Mouse (Mus musculus): Measurements from ENCODE around the gene Maml3.
A peak's percentile ranks its signal among the peaks of the same experiment; 100 is the strongest.

The Maml3 gene

GRCm38 (mm10) chr3:51712382-51712781, 392.5 kb downstream of the Maml3 start:
- no peak for DNase-seq (ENCODE audit: low read depth)

DNA sequence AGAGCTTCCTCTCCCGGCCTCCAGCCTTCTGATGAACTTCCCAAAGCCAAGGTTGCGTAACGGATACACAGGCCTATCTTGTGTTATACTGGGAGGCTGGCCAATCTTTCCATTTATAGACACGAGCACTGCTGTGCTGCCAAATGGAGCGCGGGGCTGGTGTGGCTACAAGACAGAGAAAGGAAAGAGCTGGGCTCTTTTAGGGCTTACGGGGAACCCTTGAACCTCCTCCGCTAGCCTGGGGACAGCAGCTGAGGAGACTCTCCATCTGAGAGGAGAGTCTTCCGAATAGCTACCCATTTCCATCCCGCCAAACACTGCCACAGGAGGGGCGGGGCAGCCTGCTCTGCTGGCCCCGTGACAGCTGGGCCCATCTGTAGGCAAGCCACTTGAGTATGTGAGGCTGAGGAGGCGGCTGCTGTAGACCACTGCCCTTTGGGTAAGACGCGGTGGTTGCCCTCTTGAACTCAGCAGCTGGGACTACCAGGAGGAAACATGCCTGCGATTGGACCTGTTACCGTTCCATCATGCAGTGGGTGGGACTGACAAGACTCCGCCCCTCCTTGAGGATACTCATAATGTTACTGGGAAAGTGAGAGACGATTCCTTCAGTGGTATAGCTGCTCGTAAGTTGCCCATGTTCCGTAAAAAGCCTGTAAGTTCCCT, 396.0 kb downstream of the Maml3 start:
- DNase-seq (ENCODE audit: low read depth), result no peak

GRCm38 (mm10) chr3:51708375-51708745, 396.5 kb downstream of the Maml3 start:
- no peak for DNase-seq (ENCODE audit: low read depth)

- peak; percentile 64 for DNase-seq (ENCODE audit: low read depth)
Observed at GRCm38 (mm10) chr3:51705220-51705619, 399.7 kb downstream of the Maml3 start.

DNA sequence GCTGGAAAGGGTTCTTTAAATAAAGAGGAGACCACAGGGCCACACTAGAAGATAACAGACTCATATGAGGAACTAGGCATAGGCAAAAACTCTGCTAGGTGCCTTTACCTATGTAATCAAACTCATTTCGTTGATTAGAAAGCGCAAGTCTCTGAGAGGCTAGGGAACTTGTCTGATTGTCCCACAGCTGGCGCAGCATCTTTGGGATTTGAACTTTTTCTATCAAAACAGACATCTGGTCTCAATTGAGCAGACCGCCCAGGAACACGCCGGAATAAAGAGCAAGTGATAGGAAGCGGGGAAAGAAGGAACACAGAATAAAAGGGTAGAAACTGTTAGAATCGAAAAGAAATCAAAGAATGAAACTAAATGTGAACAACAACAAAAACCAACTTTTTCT, 401.4 kb downstream of the Maml3 start:
- DNase-seq (ENCODE audit: low read depth), result no peak

DNA sequence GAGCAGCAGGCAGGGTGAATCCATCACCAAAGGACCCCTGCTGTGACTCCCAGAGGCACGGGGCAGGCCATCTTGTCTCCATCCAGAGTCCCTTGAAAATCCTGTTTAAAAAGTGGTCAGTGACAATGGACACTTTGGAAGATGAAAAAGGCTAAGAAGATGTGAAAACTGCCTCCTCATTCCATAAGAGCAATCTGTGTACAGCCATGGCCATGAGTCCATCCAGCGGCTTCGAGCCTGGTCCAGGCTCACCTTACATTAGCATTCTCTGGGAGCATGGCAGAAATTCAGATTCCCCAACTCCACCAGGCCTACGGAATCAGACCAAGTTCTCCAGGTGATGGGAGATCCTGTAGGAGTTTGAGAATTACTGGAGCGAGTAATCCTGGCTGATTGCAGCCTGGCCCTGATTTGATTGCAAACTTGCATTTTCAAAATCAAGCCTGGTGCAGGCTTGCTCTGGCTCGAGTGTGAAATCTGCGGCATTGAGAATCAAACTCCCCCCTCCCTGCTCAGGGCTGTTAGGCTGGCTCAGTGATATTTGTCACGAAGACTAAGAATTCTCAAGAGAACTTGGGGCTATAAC, 402.1 kb downstream of the Maml3 start:
- no peak for DNase-seq (ENCODE audit: low read depth)

- no peak for DNase-seq (ENCODE audit: low read depth)
Observed at GRCm38 (mm10) chr3:51701950-51702349, 402.9 kb downstream of the Maml3 start.

DNA sequence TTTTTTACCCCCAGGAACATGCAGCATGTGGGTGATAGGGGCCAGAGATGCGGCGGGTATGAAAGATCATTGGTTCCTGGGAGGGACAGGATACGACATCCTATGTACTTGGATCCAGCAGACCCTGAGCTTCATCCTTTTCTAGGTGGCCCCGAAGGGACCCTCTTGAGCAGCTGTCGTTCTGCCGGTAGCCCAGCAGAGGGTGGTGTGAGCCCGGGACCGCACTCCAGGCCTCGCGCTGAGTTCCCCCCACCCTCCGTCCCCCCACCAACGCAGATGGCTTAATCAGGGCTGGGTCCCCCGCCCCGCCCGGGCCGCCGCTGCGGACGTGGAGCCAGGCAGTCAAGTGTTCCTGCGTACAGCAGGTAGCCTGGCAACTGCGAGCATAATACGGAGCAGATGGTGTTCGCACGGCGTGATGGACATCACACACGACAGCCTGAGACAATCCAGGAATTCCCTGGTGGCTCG, 403.6 kb downstream of the Maml3 start:
- peak; percentile 77 for DNase-seq (ENCODE audit: low read depth)

GRCm38 (mm10) chr3:51700731-51701280, 404.1 kb downstream of the Maml3 start:
- no peak for DNase-seq (ENCODE audit: low read depth)

GRCm38 (mm10) chr3:51700123-51700522, 404.8 kb downstream of the Maml3 start:
- no peak for DNase-seq (ENCODE audit: low read depth)

- DNase-seq (ENCODE audit: low read depth), result no peak
Observed at GRCm38 (mm10) chr3:51697931-51698330, 406.9 kb downstream of the Maml3 start.

DNA sequence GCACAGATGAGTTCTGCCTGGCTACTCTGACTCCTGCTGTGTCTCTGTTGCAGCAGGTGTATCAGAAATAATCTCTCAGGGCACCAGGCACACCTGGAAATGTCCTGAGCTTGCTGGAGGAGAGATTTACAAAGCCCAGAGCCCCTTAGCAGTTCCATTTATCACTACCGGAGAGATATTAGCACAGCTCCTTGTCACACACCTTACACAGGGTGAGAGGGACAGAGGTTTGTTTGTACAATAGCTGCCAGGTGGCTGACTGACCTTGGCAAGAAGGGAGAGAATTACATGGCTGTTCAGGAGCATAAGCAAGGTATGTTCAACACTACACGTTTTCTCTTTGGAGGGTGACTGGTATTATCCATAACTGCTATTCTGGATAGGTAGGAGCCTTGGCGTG, 409.2 kb downstream of the Maml3 start:
- DNase-seq (ENCODE audit: low read depth), result no peak

DNA sequence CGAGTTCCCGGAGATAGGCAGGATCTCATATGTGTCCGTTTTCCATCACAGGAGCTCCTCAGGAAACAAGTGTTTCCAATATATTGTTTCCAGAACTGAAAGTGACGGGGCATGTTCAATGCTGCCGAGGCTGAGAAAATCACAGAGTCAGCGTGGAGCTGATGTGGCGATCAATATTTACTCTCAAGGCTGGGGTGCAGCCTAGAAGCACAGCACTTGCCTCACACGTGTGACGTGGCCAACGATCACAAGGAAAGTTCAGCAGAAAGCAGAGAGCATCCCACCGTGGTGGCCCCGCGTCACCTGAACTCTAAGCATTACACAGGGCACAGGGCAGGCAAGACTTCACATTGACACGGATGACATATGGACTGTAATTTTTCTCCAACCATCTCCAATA, 410.3 kb downstream of the Maml3 start:
- no peak for DNase-seq (ENCODE audit: low read depth)

DNA sequence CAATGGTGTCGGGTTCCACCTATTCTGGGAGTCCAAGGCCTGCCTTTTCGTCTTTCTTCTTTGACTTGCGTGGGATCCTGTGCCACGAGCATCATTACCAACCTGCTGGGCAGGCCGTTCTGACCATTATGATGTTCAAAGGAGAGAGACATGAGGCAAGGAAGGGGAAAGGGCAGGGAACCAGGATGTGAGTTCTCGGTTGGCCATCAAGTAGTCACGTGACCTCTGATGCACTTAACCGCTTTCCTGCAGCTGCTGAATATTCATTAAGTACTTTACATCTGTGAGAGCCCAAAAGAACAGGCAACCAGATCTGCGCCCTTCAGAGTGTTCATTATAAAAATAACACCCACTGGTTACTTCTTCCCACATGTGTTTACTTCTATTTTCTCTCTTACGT, 411.7 kb downstream of the Maml3 start:
- DNase-seq (ENCODE audit: low read depth), result no peak

DNA sequence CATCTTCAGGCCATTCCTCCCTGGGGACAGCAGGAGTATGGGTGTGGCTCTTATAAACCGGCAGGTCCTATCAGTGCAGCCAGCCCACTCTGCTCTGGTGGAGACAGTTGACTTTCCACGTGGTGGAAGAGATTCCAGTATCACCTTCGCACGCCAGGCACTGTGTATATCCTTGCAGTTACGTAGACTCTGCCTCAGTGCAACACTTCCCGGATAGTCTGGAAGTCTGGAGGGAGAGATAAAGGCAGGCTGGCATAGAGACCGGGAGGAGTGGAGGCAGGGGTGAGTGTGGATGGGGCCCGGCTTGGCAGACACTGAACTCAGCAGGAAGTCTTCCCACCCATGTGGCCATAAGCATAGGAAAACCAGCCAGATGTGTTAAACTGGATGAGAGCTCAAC, 416.2 kb downstream of the Maml3 start:
- DNase-seq (ENCODE audit: low read depth), result no peak

DNA sequence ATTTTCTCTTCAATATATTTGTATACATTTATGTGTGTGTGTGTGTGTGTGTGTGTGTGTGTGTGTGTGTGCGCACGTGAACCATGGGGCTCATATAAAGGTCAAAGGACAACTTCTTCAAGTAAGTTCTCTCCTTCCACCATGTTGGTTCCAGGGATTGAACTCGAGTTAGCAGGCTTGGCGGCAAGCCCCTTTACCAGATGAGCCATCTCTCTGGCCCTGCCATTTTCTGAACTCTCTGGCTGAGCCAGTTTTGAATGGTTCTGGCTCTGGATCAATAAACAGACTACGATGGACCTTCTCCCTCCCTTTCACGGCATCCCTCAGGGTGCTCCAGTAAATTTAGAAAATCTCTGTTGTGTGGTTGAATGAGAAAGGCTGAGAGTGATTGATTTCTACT, 418.1 kb downstream of the Maml3 start:
- no peak for DNase-seq (ENCODE audit: low read depth)

DNA sequence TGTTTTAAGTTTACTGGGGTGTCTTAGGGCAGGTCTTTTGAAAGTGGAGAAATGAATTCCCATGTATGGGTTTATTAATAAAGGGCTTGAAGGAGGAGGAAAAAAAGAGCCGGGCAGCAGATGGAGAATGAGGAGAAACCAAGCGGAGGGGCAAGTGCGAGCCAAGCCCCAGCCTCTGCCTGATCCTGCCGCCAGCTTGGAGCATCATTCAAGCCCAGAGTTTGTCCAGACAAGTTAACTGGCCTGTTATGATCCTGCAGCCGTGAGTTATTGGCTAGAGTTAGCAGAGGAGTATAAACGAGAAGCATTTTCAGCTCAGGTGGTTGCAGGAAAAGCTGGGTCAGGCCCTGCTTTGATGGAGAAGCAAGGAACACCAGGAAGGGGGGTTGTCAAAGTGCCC, 418.6 kb downstream of the Maml3 start:
- no peak for DNase-seq (ENCODE audit: low read depth)

DNA sequence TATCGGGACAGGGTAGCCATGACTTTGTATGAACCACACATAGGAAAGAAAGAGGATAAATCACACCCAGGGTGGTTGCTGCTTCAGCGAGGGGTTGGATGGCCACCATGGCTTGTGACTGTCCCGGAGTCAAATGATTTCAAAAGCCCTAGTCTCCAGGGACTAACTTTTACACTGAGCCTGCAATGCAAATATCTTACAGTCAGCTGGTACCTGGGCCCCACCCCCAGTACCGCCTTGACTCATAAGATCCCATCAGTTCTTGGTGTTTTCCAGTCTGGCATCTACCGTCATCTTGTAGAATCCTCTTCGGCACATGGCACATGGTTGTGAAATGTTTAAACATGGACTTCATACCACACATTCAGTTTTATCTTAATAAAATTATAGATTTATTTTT, 419.3 kb downstream of the Maml3 start:
- no peak for DNase-seq (ENCODE audit: low read depth)

GRCm38 (mm10) chr3:51674963-51675362, 429.9 kb downstream of the Maml3 start:
- DNase-seq (ENCODE audit: low read depth), result no peak

- peak; percentile 48 for DNase-seq (ENCODE audit: low read depth)
Observed at GRCm38 (mm10) chr3:51673408-51674086, 431.3 kb downstream of the Maml3 start.

GRCm38 (mm10) chr3:51672631-51673030, 432.2 kb downstream of the Maml3 start:
- DNase-seq (ENCODE audit: low read depth), result no peak

- DNase-seq (ENCODE audit: low read depth), result no peak
Observed at GRCm38 (mm10) chr3:51671071-51671469, 433.8 kb downstream of the Maml3 start.

GRCm38 (mm10) chr3:51670414-51671070, 434.3 kb downstream of the Maml3 start:
- no peak for DNase-seq (ENCODE audit: low read depth)

Data from induced T-regulatory cell, adult 2 months (primary cell).